Mouse (Mus musculus) layer of hippocampus, adult 2 months (tissue): Measurements from ENCODE around the gene Cbx3. TPM values are rescaled to one million over a fixed set of nuclear protein-coding genes. Genes with fewer than 3 reads are reported as not detected.
A peak's percentile ranks its signal among the peaks of the same experiment; 100 is the strongest.

ENCODE experiments used
- DNase-seq, 2 experiments: peaks; one replicate each; pipeline ENCODE4 v3.0.0; 2022; ENCODE audit warnings: low spot score in 2 of 2
- H3K27ac ChIP-seq: fragments of 200-600 bp; 2 replicates; pipeline ENCODE4 v1.8.1; 2022
- H3K4me3 ChIP-seq: fragments of 200-600 bp; 2 replicates; pipeline ENCODE4 v1.8.1; 2022; ENCODE audit warnings: mild to moderate bottlenecking
- CTCF ChIP-seq: fragments of 200-600 bp; conservative IDR thresholded peaks from 2 replicates; pipeline ENCODE4 v1.8.1; 2022; ENCODE audit warnings: antibody characterized with exemption, mild to moderate bottlenecking, moderate library complexity
- long read RNA-seq, 2 experiments: library from polyadenylated mRNA; stranded (forward); transcript quantifications; one replicate each; pipeline ENCODE4 v2.0.0; 2021; ENCODE audit warnings: borderline mapping rate in 2 of 2
- total RNA-seq, 2 experiments: library from RNA; stranded (reverse); gene quantifications; 2 replicates each; pipeline ENCODE4 v1.2.3; 2021

Gene Cbx3
- 100 to 1,000 TPM; 139 to 149 TPM for total RNA-seq
- long read RNA-seq, experiment 1, transcript Cbx3-201 (6 exons, 1,889 nt) = major isoform, 58 of 66 reads
- long read RNA-seq, experiment 1, partial matches to known transcripts = 1 of 66 reads
- long read RNA-seq, experiment 1, other reads (novel, unspliced or antisense) = 6 of 66 reads
- long read RNA-seq, experiment 2, transcript Cbx3-201 (6 exons, 1,889 nt) = major isoform, 91 of 100 reads
- long read RNA-seq, experiment 2, partial matches to known transcripts = 4 of 100 reads
- long read RNA-seq, experiment 2, other reads (novel, unspliced or antisense) = 3 of 100 reads

DNA sequence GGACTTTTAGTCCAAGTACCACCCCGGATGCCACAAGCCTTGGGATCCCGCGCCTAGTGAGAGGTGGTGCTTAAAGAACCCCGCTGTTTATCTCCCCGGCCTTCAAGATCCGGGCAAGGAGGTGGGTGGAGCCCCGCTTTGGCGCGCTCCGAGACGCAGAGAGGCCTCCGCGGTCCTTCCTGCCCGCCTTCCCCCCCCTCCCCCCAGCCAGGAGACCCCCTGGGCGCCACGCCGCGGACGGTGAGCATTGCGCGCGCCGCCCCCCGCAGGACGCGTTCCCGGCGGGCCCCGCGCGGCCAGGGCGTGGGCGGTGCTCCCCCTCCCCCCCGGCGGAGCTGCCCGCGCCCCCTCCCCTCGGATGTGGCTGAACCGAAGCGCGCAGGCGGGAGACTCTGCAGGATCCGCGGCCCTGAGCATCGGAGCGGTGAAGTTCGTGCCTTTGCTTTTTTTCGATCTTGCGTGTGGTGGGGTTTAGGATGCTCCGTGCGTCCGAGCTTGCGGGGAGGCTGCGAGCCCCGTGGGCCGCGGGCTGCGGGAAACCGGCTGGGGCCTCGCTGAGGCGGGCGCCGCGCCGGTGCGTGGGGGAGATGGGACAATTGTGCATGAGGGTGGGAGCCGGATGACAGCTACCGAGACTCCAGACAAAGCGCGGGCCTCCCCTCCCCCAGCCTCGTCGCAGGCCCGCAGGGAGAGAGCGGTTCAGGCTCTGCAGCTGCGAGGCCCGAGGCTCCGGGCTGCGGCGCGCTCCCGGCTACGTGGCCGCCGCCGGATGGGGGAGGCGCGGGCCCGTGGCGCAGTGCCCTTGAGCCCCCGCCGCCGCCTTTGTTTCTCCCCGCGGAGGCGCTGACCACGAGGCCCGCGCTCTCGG, at the start of gene Cbx3:
TSS of gene Cbx3 (plus strand) at position 50 of the 868 bp plus-strand sequence.
- H3K27ac ChIP-seq = peak within 1 kb of the TSS; percentile 99
- H3K4me3 ChIP-seq = peak within 1 kb of the TSS; percentile 98
- peak; percentile 74 to 83 for DNase-seq
- no peak for TF ChIP-seq CTCF

DNA sequence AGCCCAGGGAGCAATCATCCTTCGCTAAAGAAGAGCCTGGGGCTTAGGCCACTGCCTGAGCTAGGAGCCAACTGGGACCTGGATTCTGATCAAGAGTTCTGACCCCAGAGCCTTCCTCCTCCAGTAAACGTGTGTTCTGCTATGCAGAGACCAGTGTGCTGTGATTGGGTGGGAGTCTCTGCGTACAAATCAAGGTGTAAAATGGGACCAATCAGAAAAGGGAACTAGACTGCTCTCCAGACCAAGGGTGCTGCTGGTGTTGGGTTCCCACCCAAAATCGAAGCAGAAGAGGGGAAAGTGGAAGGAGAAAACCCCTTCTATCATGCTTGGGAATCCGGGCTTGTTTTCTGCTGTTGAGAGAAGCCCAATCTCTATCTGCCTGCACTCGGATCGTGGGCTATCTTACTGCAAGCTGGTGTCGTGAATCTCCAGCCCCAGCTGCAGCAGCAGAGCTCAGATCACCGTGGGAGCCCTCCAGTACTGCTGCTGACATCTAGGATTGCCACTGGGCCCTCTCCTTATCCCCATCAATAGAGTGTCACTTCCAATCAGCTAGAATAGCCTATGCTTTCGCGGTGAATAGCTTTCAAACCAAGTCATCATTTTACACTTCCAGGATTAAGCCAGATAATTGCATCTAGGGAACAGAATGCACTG, 46.6 kb upstream of the Cbx3 start:
- no peak for TF ChIP-seq CTCF
- no peak overlapping the region for H3K27ac ChIP-seq
- DNase-seq = no peak
- no peak overlapping the region for H3K4me3 ChIP-seq

- DNase-seq = no peak
- no peak for TF ChIP-seq CTCF
- no peak overlapping the region for H3K4me3 ChIP-seq
- H3K27ac ChIP-seq = no peak overlapping the region
Observed at GRCm38 (mm10) chr6:51424537-51424936, 45.6 kb upstream of the Cbx3 start.

GRCm38 (mm10) chr6:51432535-51433397, 37.4 kb upstream of the Cbx3 start, which contains the start of gene Nfe2l3:
Gene Nfe2l3 (plus strand): TSS chr6:51432670.
- no peak for TF ChIP-seq CTCF
- H3K27ac ChIP-seq = peak within 1 kb of the TSS; percentile 77

GRCm38 (mm10) chr6:51434270-51434669, 35.9 kb upstream of the Cbx3 start:
- DNase-seq = no peak
- TF ChIP-seq CTCF = no peak
- Histone ChIP-seq H3K4me3 (no peak overlapping the region; the same call in 1 of the 2 replicates), H3K27ac (no peak overlapping the region)

More at GRCm38 (mm10) chr6:51432535-51433397, 37.4 kb upstream of the Cbx3 start, which contains the start of gene Nfe2l3:
- peak within 1 kb of the TSS; percentile 57 for H3K4me3 ChIP-seq
- peak; percentile 29 to 50 for DNase-seq

GRCm38 (mm10) chr6:51437665-51438064, 32.5 kb upstream of the Cbx3 start:
- TF ChIP-seq CTCF = no peak
- no peak overlapping the region for H3K27ac ChIP-seq
- no peak overlapping the region for H3K4me3 ChIP-seq
- no peak for DNase-seq

DNA sequence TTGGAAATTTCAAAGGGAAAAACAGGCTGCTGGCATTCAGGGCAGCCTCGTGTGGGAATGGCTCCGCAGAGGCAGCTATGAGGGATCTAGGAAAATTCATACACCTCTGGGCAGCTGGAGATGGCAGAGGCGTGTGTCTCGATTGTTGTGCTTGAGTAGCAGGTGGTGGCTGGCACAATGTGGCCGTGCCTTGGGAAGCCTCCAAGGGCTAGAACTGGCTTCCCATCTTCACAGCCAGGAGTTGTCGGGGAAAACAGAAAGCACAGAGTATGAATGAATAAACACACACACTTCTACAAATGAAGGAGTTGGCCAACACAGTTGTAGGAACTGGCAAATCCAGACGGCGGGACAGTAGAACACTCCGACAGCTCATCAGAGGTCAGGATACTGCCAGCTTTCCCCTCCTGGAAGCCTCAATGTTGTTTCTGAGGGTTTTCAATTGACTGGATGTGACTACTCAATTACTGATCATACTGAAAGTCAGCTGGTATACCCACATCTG, 31.3 kb upstream of the Cbx3 start:
- no peak for DNase-seq

DNA sequence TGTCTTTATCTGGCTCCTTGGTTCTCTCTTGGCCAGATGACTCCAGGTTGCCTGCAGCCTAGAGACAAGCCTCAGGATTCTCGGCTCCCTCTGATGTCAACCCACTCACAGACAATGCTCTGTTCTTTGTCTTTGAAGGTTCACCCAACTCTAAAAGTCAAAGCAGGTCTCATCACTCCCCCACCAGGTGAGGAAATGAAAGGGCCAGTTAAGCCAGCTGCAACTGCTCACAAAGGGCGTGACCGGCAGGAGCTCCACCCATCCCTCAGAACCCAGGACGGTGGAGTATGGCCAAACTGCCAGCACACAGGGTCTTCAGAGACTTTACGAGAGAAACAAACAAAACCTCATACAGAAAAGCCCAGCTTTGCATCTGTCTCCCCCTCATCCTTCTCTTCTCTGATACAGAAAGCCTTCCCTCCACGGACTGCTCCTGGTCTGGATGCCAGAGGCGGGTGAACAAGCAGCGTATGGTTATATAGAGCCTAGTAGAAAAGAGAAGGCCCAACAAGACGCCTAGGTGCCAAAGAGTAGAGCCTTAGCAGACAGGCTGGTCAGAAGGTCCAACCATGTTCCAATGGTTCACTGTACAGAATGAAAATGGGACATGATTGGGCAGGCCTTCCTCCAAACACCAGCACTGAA, 27.8 kb upstream of the Cbx3 start:
- no peak for TF ChIP-seq CTCF
- H3K27ac ChIP-seq = no peak overlapping the region
- no peak for DNase-seq
- no peak overlapping the region for H3K4me3 ChIP-seq

More for the DNA sequence above, 31.3 kb upstream of the Cbx3 start:
- TF ChIP-seq CTCF = no peak
- Histone ChIP-seq H3K4me3 (no peak overlapping the region), H3K27ac (no peak overlapping the region)

DNA sequence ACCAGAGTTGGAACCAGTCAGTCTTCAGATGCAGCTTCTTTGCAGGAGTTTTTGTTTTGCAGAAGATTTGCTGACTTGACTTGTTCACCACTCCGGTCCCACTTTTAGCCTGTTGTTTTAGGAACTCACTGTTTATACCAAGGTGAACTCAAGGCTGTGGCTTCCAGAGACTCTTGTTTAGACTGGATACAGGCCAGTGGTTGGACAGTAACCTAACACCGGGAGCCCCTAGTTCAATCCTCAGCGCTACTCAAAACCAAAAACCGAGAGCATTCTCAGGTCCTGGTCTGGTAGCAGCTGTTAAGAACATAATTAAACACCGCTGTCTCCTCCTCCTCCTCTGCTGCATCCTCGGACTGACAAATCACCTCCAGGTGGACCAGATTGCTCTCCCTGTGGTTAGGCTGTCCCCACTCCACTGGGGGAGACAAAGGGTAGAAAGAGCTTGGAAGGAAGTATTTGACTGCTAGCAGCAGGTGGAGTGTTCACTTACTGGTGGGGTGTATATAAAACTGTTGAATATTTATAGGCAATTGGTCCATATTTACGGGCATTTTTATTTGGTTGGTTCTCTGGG, 17.1 kb upstream of the Cbx3 start:
- no peak for DNase-seq
- no peak overlapping the region for H3K4me3 ChIP-seq
- no peak for TF ChIP-seq CTCF

DNA sequence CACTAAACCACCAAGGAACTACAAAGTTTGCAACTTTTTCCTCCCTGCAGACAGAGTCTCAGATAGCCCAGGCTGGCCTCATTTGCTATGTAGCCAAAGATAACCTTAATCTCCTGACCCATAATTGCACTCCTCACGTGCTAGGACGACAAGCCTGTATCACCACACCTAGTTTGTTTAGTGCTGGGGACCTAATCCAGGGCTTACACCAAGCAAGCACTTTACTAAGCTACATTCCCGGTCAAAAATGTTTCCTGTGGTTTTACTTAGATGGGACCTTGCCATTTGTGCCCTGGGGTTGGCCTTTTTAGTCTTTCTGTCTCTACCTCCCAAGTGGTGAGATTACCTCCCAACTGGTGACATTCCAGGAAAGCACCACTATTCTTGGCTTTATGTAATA, 15.2 kb upstream of the Cbx3 start:
- no peak overlapping the region for H3K4me3 ChIP-seq
- no peak overlapping the region for H3K27ac ChIP-seq
- no peak for TF ChIP-seq CTCF
- DNase-seq = no peak

More for the DNA sequence above, 17.1 kb upstream of the Cbx3 start:
- no peak overlapping the region for H3K27ac ChIP-seq

GRCm38 (mm10) chr6:51456198-51456597, 14.0 kb upstream of the Cbx3 start:
- TF ChIP-seq CTCF = no peak
- DNase-seq = no peak
- Histone ChIP-seq H3K27ac (no peak overlapping the region), H3K4me3 (no peak overlapping the region)
